Mouse (Mus musculus) lung, postnatal 0 days (tissue): ENCODE data around the gene Cct8l1.

Source experiments
- CTCF ChIP-seq: IDR thresholded peaks from 2 replicates; pipeline ENCODE4 v1.5.1; 2016; ENCODE audit warnings: antibody characterized with exemption, mild to moderate bottlenecking
- EP300 ChIP-seq: IDR thresholded peaks from 2 replicates; pipeline ENCODE4 v1.6.1; 2016; ENCODE audit warnings: antibody characterized with exemption, mild to moderate bottlenecking, control low read depth

GRCm38 (mm10) chr5:25536921-25537409, 21.1 kb downstream of the Cct8l1 start:
- no peak for TF ChIP-seq CTCF
- TF ChIP-seq EP300 = no peak
